Mouse (Mus musculus): ENCODE results near the gene Veph1. TPM values are rescaled to one million over a fixed set of nuclear protein-coding genes. Genes with fewer than 3 reads are reported as not detected.

Veph1 gene
- total RNA-seq, 2 experiments from 2014 or later, result 1.1 to 1.4 TPM

DNA sequence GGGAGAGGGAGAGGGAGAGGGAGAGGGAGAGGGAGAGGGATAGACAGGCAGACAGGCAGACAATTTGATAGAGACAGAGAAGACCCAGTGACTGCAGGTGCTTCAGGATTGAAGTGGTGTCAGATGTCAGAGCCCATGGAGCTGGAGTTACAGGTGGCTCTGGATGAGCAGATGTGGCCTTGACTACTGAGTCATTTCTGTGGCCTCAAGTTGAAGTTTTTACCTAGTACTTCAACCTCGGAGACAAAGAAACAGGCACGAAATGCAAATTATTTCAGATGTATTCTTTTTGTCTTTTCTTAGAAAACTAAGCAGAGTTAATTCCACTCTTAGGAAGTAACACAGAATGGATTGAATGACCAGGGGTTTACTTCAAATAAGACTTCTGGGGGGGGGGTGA is 195.6 kb downstream of the Veph1 start:
- no peak for DNase-seq

DNA sequence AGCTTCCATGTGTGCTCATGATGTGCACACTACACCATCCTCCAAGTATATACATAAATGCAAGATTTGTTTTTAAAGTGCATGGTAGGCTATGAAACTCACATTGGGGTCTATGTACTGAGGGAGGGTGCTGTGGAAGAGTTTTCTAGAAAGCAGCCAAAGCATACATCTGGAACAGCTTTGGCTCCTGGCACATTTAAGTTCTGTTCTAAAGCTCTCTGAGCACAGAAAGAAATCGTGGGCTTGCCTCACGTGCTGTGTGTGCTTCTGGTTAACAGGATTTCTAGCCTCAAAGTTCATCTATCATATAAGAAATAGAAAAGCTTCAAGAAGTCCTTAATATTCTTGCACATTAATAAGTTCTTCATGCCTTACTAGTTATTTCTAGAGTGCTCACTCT is 204.9 kb downstream of the Veph1 start:
- DNase-seq, result no peak

DNA sequence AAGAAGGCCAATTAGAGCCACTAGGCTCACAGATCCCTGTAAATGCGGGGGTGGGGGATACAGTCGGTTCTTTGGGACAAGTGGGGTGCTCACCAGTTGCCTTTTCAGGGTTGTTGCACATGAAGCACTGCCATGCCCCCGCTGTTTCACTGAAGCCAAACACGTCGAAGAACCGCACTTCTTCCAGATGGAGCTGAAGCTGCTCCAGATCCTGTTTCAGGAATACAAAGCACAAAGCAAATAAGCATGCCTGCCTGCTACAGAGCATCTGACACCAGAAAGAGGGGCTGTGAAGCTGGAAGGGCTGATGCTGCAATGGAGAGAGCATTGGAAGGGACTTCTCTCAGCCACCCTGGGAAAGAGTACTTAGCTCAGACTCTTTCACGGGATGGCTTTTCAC is 209.0 kb downstream of the Veph1 start:
- no peak for DNase-seq

DNA sequence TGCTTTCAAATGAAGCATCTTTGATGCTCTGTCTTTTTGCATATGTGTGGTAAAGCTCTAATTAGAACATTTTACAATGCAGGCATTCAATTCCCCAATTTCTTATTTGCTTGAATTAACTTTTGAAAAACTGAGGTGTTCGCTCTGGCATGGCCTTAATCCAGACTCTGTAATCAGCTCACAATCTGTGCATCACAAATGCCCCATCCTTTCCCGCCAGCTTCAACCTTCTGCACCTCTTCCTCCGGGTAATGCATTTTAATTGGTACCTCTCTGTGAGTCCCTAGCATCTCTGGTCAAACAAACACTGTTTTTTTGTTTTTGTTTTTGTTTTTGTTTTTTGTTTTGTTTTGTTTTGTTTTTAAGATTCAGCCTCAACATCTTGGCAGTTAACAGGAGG is 212.8 kb downstream of the Veph1 start:
- DNase-seq, result no peak

DNA sequence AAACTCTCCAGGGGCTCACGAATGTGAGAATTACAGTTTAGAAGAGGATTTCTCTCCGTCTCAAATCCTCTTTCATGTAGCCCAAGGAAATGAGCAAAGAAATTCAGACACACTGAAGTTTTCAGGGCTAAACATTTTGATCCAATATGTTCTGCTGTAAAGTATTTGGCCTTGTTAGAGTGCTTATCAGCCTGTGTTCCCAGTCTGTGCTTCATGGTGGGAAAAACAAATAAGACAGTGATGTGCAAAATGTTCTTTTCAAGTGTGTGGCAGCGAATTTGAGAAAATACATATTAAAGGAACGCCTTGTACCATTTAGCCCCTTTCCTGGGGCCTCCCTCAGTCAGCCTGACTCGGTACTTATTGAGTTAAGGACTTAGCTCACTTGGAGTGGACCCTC is 213.2 kb downstream of the Veph1 start:
- DNase-seq, result no peak

DNA sequence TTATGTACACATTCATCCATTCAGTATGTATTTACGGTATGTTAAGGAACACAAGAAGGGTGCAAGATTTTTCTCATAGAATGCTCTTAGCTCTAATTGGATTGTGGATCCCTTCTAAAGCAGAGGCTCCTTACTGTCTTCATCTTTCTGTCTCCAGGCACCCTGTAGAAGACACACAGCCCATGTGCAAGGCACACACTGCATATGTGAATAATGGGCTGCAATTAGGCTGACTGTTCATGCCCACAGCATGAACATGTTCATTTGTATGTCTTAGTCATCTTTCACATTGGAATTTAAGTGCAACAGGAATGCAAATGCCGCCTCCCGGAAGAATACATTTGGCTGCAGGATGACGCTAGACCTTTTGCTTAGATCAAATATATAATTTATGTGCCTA is 213.7 kb downstream of the Veph1 start:
- DNase-seq, result no peak

DNA sequence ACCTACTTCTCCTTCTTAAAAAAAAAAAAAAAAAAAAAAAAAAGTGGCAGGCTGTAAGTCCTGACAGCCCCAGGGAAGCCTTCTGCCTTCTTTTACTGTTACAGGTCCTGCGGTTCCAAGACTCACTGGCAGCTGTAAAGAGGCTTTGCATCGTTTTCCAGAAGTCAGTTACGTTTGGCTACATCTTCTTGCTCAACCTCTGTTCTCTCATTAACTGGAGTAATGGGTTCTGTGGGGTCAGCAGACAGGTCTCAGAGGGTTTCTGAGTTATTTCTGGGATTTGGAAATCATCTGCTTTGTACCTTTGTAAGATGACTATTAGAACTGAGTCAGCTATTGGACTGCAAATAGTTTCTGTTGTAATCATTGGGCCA is 215.3 kb downstream of the Veph1 start:
- no peak for DNase-seq

DNA sequence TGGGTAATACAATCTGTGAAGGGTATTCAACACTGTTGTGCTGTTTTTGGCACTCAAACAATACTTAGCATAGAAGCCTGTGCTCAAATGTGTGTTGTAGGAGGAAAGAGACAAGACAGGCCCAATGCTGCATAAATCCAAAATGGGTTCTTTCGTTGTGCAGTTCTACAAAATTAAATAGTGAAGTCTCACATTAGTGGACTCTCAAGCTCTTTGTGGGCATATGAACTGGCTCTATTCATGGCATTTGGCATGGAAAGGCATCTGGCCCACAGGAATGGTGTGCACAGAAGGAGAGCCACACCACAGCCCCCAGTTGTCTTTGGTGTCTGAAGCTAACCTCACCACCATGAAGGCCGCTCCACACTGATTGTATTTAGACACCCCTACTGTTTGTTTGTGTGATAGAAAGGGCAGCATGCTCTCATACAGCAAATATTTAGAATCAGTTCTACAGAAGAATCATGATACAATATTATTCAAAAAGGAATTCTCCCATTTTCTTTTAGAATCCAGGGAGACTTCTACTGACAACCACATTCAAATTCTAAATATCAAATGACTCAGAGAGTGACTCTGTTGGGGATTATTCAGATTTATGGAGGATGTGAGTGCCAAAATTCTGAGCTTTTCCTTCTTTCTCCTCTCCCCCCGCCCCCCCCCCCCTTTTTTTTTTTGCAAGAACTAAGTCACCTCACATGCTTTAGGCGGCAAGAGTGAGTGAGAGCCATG is 215.8 kb downstream of the Veph1 start:
- no peak for DNase-seq

DNA sequence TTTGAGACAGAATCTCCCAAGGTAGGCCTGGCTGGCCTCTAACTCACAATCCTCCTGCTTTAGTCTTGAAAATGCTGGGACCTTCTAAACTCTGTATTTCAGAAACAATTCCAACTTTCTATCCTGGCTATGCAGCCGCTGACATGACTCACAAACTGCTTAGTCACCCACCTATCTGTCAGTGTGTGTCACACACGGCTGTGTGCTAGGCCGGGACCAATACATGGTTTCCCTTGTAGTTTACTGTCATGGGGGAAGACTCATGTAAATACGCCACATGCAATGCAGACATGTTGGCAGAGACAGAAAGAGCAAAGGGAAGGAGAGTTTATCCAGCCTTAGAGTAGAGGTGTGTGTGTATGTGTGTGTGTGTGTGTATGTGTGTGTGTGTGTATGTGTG is 216.8 kb downstream of the Veph1 start:
- DNase-seq, result no peak

DNA sequence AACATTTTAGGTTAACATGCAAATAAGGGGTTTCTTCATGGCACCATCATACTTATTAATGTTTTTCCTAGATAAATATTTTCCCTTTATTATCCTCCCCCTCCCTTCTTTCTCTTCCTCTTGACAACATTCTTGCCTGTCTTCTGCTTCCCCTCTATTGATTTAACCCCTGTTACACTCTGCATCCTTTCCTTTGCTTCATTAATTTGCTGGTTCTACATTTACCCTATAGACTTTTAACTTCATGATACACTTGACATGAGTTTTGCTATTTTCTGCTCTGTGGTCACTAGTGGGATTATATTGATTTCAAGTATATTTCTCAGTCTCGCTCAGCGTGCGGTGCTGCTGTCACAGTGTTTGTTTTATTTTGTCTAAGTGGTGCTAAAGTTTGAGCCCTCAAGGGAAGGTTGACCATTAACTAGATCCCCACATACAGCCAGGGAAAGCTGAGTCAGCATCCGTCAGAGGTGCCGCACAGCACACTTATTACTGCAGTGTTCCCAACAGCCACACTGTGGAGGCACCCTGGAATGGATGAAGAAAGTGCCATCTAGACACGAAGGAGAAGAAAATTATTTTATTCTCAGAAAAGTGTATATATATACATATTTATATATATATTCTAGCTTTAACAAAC is 217.6 kb downstream of the Veph1 start:
- DNase-seq, result no peak

DNA sequence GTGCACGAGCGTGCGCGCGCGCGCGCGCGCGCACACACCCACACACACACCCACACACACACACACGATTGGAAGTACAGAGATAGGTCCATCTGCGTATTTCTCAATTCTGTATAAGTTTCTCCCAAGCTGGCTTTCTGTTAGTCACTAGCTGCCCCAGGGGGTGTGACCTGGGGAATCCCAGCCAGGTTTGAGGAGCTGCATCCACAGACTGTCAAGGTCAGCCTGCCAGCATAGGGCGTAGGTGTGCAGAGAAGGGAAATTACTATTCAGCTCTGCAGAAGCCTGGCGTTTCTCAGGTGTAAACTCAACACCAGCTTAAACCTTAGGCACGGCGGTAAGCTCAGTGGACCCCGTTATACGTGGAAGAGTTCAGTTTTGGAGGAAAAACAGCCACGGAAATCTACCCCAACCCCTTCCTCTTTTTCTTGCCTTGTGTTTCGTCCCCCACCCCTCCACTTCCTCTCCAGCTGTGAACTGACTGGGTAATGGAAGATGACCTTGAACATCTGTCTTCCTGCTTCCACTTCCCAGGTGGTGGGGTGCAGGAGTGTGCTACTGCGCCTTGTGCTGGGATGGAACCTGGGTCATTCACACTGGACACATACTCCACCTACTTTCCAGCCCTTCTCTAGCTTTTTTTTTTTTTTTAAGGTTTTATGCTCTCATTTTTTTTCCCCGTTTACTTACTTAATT is 218.5 kb downstream of the Veph1 start:
- DNase-seq, result peak; percentile 54

DNA sequence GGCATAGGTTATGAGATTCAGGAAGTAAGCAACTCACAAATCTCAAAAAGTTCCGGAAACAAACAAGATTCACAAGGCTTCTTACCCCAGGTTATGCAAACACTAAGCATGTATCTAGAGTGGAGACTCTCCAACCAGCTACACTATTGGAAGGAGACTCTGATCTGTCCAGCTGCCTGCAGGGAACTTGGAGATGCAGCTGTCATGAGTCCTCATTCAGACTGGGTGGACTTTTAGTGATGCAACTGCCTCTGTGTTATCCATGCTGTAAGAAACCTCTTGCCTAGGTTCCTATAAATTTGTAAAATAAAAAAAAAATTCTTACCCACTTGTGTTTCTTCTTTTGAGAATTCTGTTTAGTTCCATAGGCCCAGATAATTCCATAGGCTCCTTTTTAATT is 226.4 kb downstream of the Veph1 start:
- no peak for DNase-seq

DNA sequence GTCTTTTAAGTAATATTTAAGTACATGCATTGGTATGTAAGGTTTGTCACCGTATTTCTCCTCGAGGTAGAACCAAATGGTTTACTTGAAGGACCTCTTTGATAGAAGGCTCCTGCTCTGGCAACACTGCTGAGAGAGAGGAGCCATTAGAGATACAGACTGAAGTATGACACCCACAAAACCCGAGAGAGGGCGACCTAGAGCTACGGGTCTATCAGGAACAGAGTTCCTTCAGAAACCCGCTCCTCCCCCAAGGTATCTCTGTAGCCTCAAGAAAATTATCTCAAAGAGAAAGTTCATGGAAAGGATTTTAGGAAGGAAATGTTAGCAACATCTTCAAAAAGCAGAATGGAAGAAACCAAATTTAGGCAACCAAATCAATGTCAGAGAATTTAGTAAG is 232.8 kb downstream of the Veph1 start:
- peak; percentile 18 for DNase-seq

DNA sequence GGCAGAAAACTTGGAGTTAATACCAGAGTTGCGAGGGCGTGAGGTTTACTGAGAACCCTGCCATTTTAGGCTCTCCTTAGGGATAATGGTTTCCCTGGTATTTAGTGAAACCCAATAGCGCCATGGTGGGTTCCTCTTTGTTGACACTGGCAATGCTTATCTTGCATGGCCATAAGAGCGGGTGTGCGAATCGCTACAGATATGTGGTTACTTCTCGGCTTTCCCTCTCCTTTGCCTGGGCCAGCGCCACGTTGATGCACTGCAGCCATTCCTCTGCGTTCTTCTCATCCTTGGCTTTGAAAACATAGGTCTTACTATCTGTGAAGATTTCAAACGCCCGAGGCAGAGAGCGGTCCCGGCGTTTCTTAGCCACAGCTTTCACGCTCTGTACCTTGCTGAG is 239.7 kb downstream of the Veph1 start:
- DNase-seq, result no peak

DNA sequence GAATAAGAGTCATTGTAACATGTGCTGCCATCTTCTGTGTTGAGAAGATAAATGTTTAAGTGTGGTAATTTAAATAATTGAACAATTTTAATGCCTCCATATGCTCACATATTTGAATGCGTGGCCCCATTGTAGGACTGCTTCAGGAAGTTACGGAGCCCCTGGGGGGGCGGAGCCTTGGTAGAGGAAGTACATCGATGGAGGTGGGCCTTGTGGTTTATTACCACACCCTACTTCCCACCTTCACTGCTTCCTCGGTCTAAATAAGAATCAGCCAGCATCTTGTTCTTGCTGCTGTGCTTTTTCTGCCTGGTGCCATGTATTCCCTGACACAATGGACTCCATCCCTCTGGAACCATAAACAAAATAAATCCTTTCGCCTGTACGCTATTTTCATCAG is 241.0 kb downstream of the Veph1 start:
- DNase-seq, result no peak

DNA sequence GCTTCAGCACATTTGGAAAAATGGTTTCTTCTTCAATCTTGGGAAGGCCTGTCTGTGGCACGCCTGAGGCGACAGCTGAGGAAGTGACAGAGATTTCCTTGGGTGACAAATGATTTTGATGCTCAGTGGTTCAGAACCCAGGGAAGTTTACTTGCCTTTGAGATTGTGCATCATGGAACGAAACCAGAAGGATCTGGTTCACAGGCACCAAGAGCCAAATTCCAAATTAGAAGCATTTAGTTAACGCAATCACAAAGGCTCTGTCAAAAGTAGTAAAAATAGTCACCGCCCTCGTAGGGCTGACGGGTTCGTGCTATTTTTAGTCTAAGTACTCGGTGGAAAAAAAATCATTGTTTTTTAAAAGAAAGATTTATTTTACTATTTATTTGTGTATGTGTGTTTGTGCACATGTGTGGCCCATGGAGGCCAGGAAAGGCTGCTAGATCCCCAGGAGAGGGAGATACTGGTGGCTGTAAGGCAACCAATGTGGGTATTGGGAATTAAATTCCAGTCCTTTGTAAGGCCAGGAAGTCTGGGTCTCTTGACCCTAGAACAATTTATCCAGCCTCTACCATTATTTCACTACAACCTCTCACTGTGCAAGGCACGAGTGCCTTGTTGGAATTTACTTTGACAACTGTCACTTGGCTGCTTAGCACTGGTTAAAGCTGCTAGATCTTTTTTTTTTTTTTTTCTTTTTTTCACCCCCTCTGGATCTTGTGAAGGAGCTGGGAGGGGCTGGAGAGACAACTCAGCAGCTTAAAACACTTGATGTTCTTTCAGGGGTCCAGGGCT is 246.3 kb downstream of the Veph1 start:
- DNase-seq, result no peak

DNA sequence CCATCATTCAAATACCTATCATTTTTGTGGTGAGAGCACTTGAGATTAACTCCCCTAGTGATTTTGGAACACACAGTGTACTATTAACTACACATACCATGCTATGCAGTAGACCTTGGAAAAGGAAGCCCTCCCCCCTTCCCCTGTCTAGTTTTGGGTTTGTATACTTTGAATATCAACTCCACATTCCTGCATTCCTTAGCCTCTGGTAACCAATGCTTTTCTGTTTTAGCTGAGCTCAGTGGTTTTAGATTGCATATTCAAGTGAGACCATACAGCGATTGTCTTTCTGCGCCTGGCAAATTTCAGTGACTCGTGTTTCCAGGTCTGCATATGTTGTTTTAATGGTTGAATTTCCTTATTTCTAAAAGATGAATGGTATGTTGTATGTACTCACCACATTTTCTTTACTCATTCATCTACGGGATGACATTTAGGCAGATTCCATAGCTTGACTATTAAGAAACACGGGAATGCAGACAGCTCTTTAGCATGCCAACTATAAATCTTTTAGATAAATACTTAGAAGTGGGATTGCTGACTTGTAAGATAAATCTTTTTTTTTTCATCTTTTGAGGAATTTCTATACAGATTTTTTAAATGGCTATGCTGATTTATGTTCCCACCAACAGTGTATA is 255.7 kb downstream of the Veph1 start:
- DNase-seq, result no peak

DNA sequence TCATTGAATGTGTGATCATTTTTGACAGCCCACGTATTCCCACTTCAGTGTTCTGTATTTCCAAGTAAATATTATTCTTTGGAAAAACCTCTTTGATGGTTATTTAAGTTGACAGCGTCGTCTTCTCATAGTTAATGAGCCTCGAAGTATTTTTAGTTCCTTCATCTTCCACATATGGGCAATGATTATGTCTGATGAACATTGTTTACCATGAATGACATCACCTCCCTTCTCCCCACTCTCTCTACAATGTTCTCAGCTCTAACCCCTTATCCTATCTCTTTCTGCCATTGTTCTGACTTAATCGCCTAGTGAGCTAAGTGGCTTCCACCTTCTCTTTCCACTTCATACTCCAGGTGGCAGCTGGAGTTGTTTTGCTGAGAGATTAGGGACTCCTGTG is 261.4 kb downstream of the Veph1 start:
- DNase-seq, result no peak

DNA sequence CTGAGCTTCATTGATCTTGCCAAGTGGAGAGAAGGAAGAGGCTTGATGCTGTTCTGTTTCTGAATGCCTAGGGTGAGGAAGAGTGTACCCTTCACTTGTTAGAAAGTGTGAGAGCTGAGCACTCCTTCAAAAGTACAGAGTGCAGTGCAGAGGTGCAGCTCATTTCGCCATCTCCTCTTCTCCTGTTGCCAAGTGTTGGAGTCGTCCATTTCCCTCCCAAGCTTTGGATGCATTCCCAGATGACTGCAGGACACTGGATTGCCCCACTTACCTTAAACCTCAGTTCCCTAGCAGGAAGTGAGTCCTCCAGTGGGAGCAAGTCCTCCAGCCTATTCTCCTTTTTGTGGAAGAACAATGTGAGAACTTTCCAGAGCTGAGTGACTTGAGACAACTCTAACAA is 263.3 kb downstream of the Veph1 start:
- DNase-seq, result no peak

DNA sequence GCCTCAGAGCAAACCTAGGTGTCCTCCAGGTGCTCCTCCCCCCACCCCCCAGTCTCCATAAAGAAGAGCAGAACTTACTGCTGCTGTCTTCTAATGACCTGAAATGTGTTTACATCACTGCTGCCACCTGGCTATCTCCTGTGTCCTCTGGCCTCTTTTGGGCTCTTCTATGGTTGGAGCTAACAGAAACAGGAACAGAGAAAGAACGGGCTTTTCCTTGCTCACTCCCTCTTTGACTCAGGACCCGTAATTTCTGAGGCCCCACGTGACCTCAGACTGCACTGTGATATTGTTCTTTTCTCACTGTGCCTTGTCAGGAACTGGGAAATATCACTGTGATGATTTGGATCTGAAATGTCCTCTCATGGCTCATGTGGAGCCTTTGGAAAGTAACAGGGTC is 271.2 kb downstream of the Veph1 start:
- no peak for DNase-seq

DNA sequence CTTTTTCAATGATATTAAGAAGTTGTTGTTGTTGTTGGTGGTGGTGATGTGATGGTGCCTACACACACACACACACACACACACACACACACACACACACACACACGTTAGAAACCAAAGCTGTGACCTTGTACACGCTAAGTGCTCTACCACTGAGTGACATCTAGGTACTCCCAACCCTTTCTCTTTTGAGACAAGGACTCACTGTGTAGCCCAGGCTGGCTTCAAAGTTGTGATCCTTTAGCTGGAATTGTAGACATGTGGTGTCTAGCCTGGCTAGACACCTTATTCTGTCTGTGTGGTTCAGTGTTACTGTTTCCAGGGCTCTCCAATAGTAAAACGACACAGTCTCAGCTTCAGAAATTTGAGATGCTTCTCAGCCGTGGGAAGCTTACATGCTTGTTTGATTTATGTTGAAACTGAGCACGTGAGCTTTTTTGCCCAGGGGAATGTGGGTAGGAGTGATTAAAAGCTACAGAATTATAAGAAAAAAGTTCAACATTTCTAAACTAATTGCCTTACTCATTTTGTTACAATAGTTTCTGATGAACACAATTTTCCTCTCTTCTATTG is 272.3 kb downstream of the Veph1 start:
- DNase-seq, result no peak

DNA sequence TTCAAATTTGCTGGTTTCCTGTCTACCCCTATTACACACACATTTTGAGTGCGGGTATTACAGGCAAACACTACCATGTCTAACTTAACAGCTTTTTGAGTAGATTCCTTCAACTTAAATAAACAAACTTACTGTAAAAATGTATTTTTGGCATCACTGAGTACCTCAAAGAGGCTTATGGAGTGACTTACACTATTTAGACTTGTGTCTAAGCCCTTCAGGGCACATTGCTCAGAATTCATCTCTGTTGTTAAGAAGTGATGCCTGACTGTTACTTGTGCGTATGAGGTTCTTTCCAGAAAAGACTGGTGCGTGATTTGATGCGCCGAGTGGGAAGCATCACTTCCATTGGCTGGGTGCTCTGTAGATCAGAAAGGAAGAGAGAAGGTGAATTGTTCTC is 277.5 kb downstream of the Veph1 start:
- DNase-seq, result no peak

Measured in heart, postnatal 4 days (tissue).